Mouse (Mus musculus): Measurements from ENCODE around the gene Sympk. TPM values are rescaled to one million over a fixed set of nuclear protein-coding genes. Genes with fewer than 3 reads are reported as not detected.

The Sympk gene
- polyA plus RNA-seq, 1 experiment, result 71.8 TPM

- WGBS, result under 1% methylated on average over 85 of the region's 87 CpGs
- TF ChIP-seq POLR2A (IDR thresholded peaks at IDR 0.05; ENCODE audit: low read depth, low read length) (no peak), CTCF (IDR thresholded peaks at IDR 0.05; ENCODE audit: extremely low read depth, insufficient read length, insufficient replicate concordance, low read depth, low read length) (no peak)
- Histone ChIP-seq H3K36me3 (ENCODE audit: control insufficient read depth, insufficient read depth, low read length) (no peaks in the 10 kb centered on the region), H3K4me3 (ENCODE audit: low read depth, low read length) (peak overlapping the region; percentile 92), H3K27ac (ENCODE audit: insufficient read depth, low read depth, low read length) (peak overlapping the region; percentile 37), H3K27me3 (ENCODE audit: control insufficient read depth, insufficient read depth, low read length) (peaks cover 13% of the 10 kb centered on the region), H3K4me1 (ENCODE audit: control insufficient read depth, insufficient read depth, insufficient read length, low read length) (peaks cover 13% of the 10 kb centered on the region)
Measured at GRCm38 (mm10) chr7:19094826-19095750, 70.9 kb downstream of the Sympk start.

GRCm38 (mm10) chr7:19095751-19096110, 71.6 kb downstream of the Sympk start:
- no peak overlapping the region for H3K27ac ChIP-seq (ENCODE audit: insufficient read depth, low read depth, low read length)
- no peak for TF ChIP-seq CTCF (IDR thresholded peaks at IDR 0.05; ENCODE audit: extremely low read depth, insufficient read length, insufficient replicate concordance, low read depth, low read length)
- no peak for TF ChIP-seq POLR2A (IDR thresholded peaks at IDR 0.05; ENCODE audit: low read depth, low read length)
- H3K36me3 ChIP-seq (ENCODE audit: control insufficient read depth, insufficient read depth, low read length), result no peaks in the 10 kb centered on the region
- H3K27me3 ChIP-seq (ENCODE audit: control insufficient read depth, insufficient read depth, low read length), result peaks cover 13% of the 10 kb centered on the region
- H3K4me3 ChIP-seq (ENCODE audit: low read depth, low read length), result peak overlapping the region; percentile 92
- WGBS, result 8% methylated on average over 19 of the region's 19 CpGs
- H3K4me1 ChIP-seq (ENCODE audit: control insufficient read depth, insufficient read depth, insufficient read length, low read length), result peaks cover 13% of the 10 kb centered on the region

- no peak for TF ChIP-seq CTCF (IDR thresholded peaks at IDR 0.05; ENCODE audit: extremely low read depth, insufficient read length, insufficient replicate concordance, low read depth, low read length)
- no peak for TF ChIP-seq POLR2A (IDR thresholded peaks at IDR 0.05; ENCODE audit: low read depth, low read length)
- Histone ChIP-seq H3K36me3 (ENCODE audit: control insufficient read depth, insufficient read depth, low read length) (no peaks in the 10 kb centered on the region), H3K27me3 (ENCODE audit: control insufficient read depth, insufficient read depth, low read length) (peaks cover 13% of the 10 kb centered on the region), H3K4me3 (ENCODE audit: low read depth, low read length) (no peak overlapping the region), H3K4me1 (ENCODE audit: control insufficient read depth, insufficient read depth, insufficient read length, low read length) (peaks cover 13% of the 10 kb centered on the region), H3K27ac (ENCODE audit: insufficient read depth, low read depth, low read length) (no peak overlapping the region)
- WGBS, result 69% methylated on average over 5 of the region's 5 CpGs
Measured at GRCm38 (mm10) chr7:19096421-19096976, 72.3 kb downstream of the Sympk start.

GRCm38 (mm10) chr7:19097217-19097616, 73.0 kb downstream of the Sympk start:
- no peaks in the 10 kb centered on the region for H3K36me3 ChIP-seq (ENCODE audit: control insufficient read depth, insufficient read depth, low read length)
- H3K4me3 ChIP-seq (ENCODE audit: low read depth, low read length), result no peak overlapping the region
- no peak overlapping the region for H3K27ac ChIP-seq (ENCODE audit: insufficient read depth, low read depth, low read length)

GRCm38 (mm10) chr7:19097863-19098262, 73.7 kb downstream of the Sympk start:
- peaks cover 13% of the 10 kb centered on the region for H3K27me3 ChIP-seq (ENCODE audit: control insufficient read depth, insufficient read depth, low read length)
- no peak overlapping the region for H3K4me3 ChIP-seq (ENCODE audit: low read depth, low read length)
- H3K36me3 ChIP-seq (ENCODE audit: control insufficient read depth, insufficient read depth, low read length), result no peaks in the 10 kb centered on the region
- no peak for TF ChIP-seq POLR2A (IDR thresholded peaks at IDR 0.05; ENCODE audit: low read depth, low read length)
- no peak for TF ChIP-seq CTCF (IDR thresholded peaks at IDR 0.05; ENCODE audit: extremely low read depth, insufficient read length, insufficient replicate concordance, low read depth, low read length)
- H3K4me1 ChIP-seq (ENCODE audit: control insufficient read depth, insufficient read depth, insufficient read length, low read length), result peaks cover 13% of the 10 kb centered on the region
- no peak overlapping the region for H3K27ac ChIP-seq (ENCODE audit: insufficient read depth, low read depth, low read length)

More at GRCm38 (mm10) chr7:19097217-19097616, 73.0 kb downstream of the Sympk start:
- Histone ChIP-seq H3K4me1 (ENCODE audit: control insufficient read depth, insufficient read depth, insufficient read length, low read length) (peaks cover 13% of the 10 kb centered on the region), H3K27me3 (ENCODE audit: control insufficient read depth, insufficient read depth, low read length) (peaks cover 13% of the 10 kb centered on the region)
- TF ChIP-seq CTCF (IDR thresholded peaks at IDR 0.05; ENCODE audit: extremely low read depth, insufficient read length, insufficient replicate concordance, low read depth, low read length) (no peak), POLR2A (IDR thresholded peaks at IDR 0.05; ENCODE audit: low read depth, low read length) (no peak)
- 41% methylated on average over 2 of the region's 2 CpGs for WGBS

GRCm38 (mm10) chr7:19098811-19099210, 74.6 kb downstream of the Sympk start:
- no peaks in the 10 kb centered on the region for H3K36me3 ChIP-seq (ENCODE audit: control insufficient read depth, insufficient read depth, low read length)
- peaks cover 13% of the 10 kb centered on the region for H3K27me3 ChIP-seq (ENCODE audit: control insufficient read depth, insufficient read depth, low read length)
- WGBS, result 89% methylated on average over 7 of the region's 7 CpGs
- peaks cover 7% of the 10 kb centered on the region; the same call in 1 of the 2 replicates for H3K4me1 ChIP-seq (ENCODE audit: control insufficient read depth, insufficient read depth, insufficient read length, low read length)
- H3K27ac ChIP-seq (ENCODE audit: insufficient read depth, low read depth, low read length), result no peak overlapping the region
- no peak overlapping the region for H3K4me3 ChIP-seq (ENCODE audit: low read depth, low read length)
- no peak for TF ChIP-seq POLR2A (IDR thresholded peaks at IDR 0.05; ENCODE audit: low read depth, low read length)
- no peak for TF ChIP-seq CTCF (IDR thresholded peaks at IDR 0.05; ENCODE audit: extremely low read depth, insufficient read length, insufficient replicate concordance, low read depth, low read length)

GRCm38 (mm10) chr7:19100290-19100689, 76.1 kb downstream of the Sympk start:
- no peak overlapping the region for H3K27ac ChIP-seq (ENCODE audit: insufficient read depth, low read depth, low read length)
- 68% methylated on average over 1 of the region's 1 CpGs for WGBS

More at GRCm38 (mm10) chr7:19100290-19100689, 76.1 kb downstream of the Sympk start:
- H3K4me1 ChIP-seq (ENCODE audit: control insufficient read depth, insufficient read depth, insufficient read length, low read length), result peaks cover under 1% of the 10 kb centered on the region; the same call in 1 of the 2 replicates
- no peak overlapping the region for H3K4me3 ChIP-seq (ENCODE audit: low read depth, low read length)
- TF ChIP-seq CTCF (IDR thresholded peaks at IDR 0.05; ENCODE audit: extremely low read depth, insufficient read length, insufficient replicate concordance, low read depth, low read length), result no peak
- TF ChIP-seq POLR2A (IDR thresholded peaks at IDR 0.05; ENCODE audit: low read depth, low read length), result no peak
- no peaks in the 10 kb centered on the region for H3K36me3 ChIP-seq (ENCODE audit: control insufficient read depth, insufficient read depth, low read length)
- H3K27me3 ChIP-seq (ENCODE audit: control insufficient read depth, insufficient read depth, low read length), result peaks cover under 1% of the 10 kb centered on the region; the same call in 1 of the 2 replicates
